Mouse (Mus musculus) megakaryocyte, embryonic 14.5 days (primary cell): Measurements from ENCODE around the gene Ush2a.

Experiments
- FLI1 ChIP-seq: IDR thresholded peaks from 2 replicates; pipeline ENCODE4 v1.6.1; 2012; ENCODE audit warnings: low read length, inconsistent platforms, mixed read lengths
- GATA1 ChIP-seq: IDR thresholded peaks from 3 replicates; pipeline ENCODE4 v1.6.1; 2012; ENCODE audit warnings: mixed read lengths, low read length, inconsistent platforms, borderline replicate concordance

DNA sequence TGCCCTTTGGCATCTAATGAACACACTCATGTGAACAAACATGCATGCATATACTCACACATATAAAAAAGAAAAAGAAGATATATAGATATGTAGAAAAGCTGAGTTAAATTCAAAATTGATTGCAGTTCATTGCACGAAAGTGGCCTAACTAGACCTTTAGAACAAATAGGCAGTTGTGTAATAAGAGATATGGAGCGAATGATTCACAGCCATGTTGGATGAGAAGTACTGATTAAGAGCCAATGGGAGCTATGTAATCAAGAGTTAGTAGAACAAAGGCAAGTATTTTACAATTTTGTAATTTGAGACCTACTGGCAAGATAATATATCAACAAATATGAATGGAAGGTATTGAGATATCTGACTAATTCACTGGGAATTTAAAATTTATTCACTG, 68.6 kb downstream of the Ush2a start:
- TF ChIP-seq GATA1 (no peak), FLI1 (no peak)
